Mouse (Mus musculus): ENCODE data around the gene Alg9. TPM values are rescaled to one million over a fixed set of nuclear protein-coding genes. Genes with fewer than 3 reads are reported as not detected.
"Not testable (repeated sequence)": the region's sequence is repeated elsewhere in the genome, so short reads cannot be mapped to it uniquely, and the experiment has no call there.

The Alg9 gene
- polyA plus RNA-seq, 1 experiment: 17.6 TPM

GRCm38 (mm10) chr9:50823779-50824453 is 49.1 kb downstream of the Alg9 start:
- Histone ChIP-seq H3K27ac (ENCODE audit: insufficient read depth, low read depth, low read length) (no peak overlapping the region), H3K4me3 (ENCODE audit: low read depth, low read length) (no peak overlapping the region), H3K27me3 (ENCODE audit: control insufficient read depth, insufficient read depth, low read length) (no peaks in the 10 kb centered on the region), H3K4me1 (ENCODE audit: control insufficient read depth, insufficient read depth, insufficient read length, low read length) (no peaks in the 10 kb centered on the region), H3K36me3 (ENCODE audit: control insufficient read depth, insufficient read depth, low read length) (peaks cover 23% of the 10 kb centered on the region)
- WGBS: 86% methylated on average over 11 of the region's 11 CpGs
- TF ChIP-seq POLR2A (IDR thresholded peaks at IDR 0.05; ENCODE audit: low read depth, low read length) (no peak), CTCF (IDR thresholded peaks at IDR 0.05; ENCODE audit: extremely low read depth, insufficient read length, insufficient replicate concordance, low read depth, low read length) (no peak)

- no peaks in the 10 kb centered on the region for H3K27me3 ChIP-seq (ENCODE audit: control insufficient read depth, insufficient read depth, low read length)
These were observed 56.7 kb downstream of the Alg9 start for GRCm38 (mm10) chr9:50831514-50831913.

GRCm38 (mm10) chr9:50832162-50832561 is 57.3 kb downstream of the Alg9 start:
- Histone ChIP-seq H3K27me3 (ENCODE audit: control insufficient read depth, insufficient read depth, low read length) (no peaks in the 10 kb centered on the region), H3K4me1 (ENCODE audit: control insufficient read depth, insufficient read depth, insufficient read length, low read length) (no peaks in the 10 kb centered on the region), H3K4me3 (ENCODE audit: low read depth, low read length) (no peak overlapping the region), H3K36me3 (ENCODE audit: control insufficient read depth, insufficient read depth, low read length) (peaks cover 7% of the 10 kb centered on the region; the same call in 1 of the 2 replicates), H3K27ac (ENCODE audit: insufficient read depth, low read depth, low read length) (no peak overlapping the region)
- TF ChIP-seq POLR2A (IDR thresholded peaks at IDR 0.05; ENCODE audit: low read depth, low read length) (no peak), CTCF (IDR thresholded peaks at IDR 0.05; ENCODE audit: extremely low read depth, insufficient read length, insufficient replicate concordance, low read depth, low read length) (no peak)
- whole genome bisulfite sequencing: 99% methylated on average over 4 of the region's 4 CpGs

More at GRCm38 (mm10) chr9:50831514-50831913, 56.7 kb downstream of the Alg9 start:
- no peak overlapping the region for H3K4me3 ChIP-seq (ENCODE audit: low read depth, low read length)
- no peak overlapping the region for H3K27ac ChIP-seq (ENCODE audit: insufficient read depth, low read depth, low read length)
- 93% methylated on average over 5 of the region's 5 CpGs for WGBS
- peaks cover 8% of the 10 kb centered on the region; the same call in 1 of the 2 replicates for H3K36me3 ChIP-seq (ENCODE audit: control insufficient read depth, insufficient read depth, low read length)
- TF ChIP-seq POLR2A (IDR thresholded peaks at IDR 0.05; ENCODE audit: low read depth, low read length): no peak
- no peak for TF ChIP-seq CTCF (IDR thresholded peaks at IDR 0.05; ENCODE audit: extremely low read depth, insufficient read length, insufficient replicate concordance, low read depth, low read length)
- no peaks in the 10 kb centered on the region for H3K4me1 ChIP-seq (ENCODE audit: control insufficient read depth, insufficient read depth, insufficient read length, low read length)

- H3K4me1 ChIP-seq (ENCODE audit: control insufficient read depth, insufficient read depth, insufficient read length, low read length); H3K36me3 ChIP-seq (ENCODE audit: control insufficient read depth, insufficient read depth, low read length); H3K4me3 ChIP-seq (ENCODE audit: low read depth, low read length); H3K27me3 ChIP-seq (ENCODE audit: control insufficient read depth, insufficient read depth, low read length); H3K27ac ChIP-seq (ENCODE audit: insufficient read depth, low read depth, low read length): not testable (repeated sequence)
- 90% methylated on average over 2 of the region's 2 CpGs for WGBS
These were observed 57.8 kb downstream of the Alg9 start for GRCm38 (mm10) chr9:50832582-50832981.

- Histone ChIP-seq H3K27ac (ENCODE audit: insufficient read depth, low read depth, low read length) (no peak overlapping the region), H3K27me3 (ENCODE audit: control insufficient read depth, insufficient read depth, low read length) (no peaks in the 10 kb centered on the region), H3K36me3 (ENCODE audit: control insufficient read depth, insufficient read depth, low read length) (peaks cover 5% of the 10 kb centered on the region; the same call in 1 of the 2 replicates), H3K4me1 (ENCODE audit: control insufficient read depth, insufficient read depth, insufficient read length, low read length) (no peaks in the 10 kb centered on the region), H3K4me3 (ENCODE audit: low read depth, low read length) (no peak overlapping the region)
- 79% methylated on average over 8 of the region's 8 CpGs for WGBS
- no peak for TF ChIP-seq CTCF (IDR thresholded peaks at IDR 0.05; ENCODE audit: extremely low read depth, insufficient read length, insufficient replicate concordance, low read depth, low read length)
- TF ChIP-seq POLR2A (IDR thresholded peaks at IDR 0.05; ENCODE audit: low read depth, low read length): no peak
These were observed 59.0 kb downstream of the Alg9 start for GRCm38 (mm10) chr9:50833786-50834185.

GRCm38 (mm10) chr9:50835068-50835705 is 60.4 kb downstream of the Alg9 start:
- H3K36me3 ChIP-seq (ENCODE audit: control insufficient read depth, insufficient read depth, low read length): peaks cover 4% of the 10 kb centered on the region; the same call in 1 of the 2 replicates
- no peaks in the 10 kb centered on the region for H3K4me1 ChIP-seq (ENCODE audit: control insufficient read depth, insufficient read depth, insufficient read length, low read length)
- H3K27ac ChIP-seq (ENCODE audit: insufficient read depth, low read depth, low read length): no peak overlapping the region
- no peak for TF ChIP-seq POLR2A (IDR thresholded peaks at IDR 0.05; ENCODE audit: low read depth, low read length)
- no peak for TF ChIP-seq CTCF (IDR thresholded peaks at IDR 0.05; ENCODE audit: extremely low read depth, insufficient read length, insufficient replicate concordance, low read depth, low read length)
- H3K4me3 ChIP-seq (ENCODE audit: low read depth, low read length): no peak overlapping the region
- H3K27me3 ChIP-seq (ENCODE audit: control insufficient read depth, insufficient read depth, low read length): no peaks in the 10 kb centered on the region
- 84% methylated on average over 10 of the region's 10 CpGs for WGBS

GRCm38 (mm10) chr9:50836097-50836496 is 61.3 kb downstream of the Alg9 start:
- H3K4me1 ChIP-seq (ENCODE audit: control insufficient read depth, insufficient read depth, insufficient read length, low read length): no peaks in the 10 kb centered on the region
- 89% methylated on average over 4 of the region's 4 CpGs for WGBS
- no peaks in the 10 kb centered on the region for H3K27me3 ChIP-seq (ENCODE audit: control insufficient read depth, insufficient read depth, low read length)
- peaks cover 4% of the 10 kb centered on the region; the same call in 1 of the 2 replicates for H3K36me3 ChIP-seq (ENCODE audit: control insufficient read depth, insufficient read depth, low read length)
- no peak overlapping the region for H3K4me3 ChIP-seq (ENCODE audit: low read depth, low read length)
- H3K27ac ChIP-seq (ENCODE audit: insufficient read depth, low read depth, low read length): no peak overlapping the region
- TF ChIP-seq POLR2A (IDR thresholded peaks at IDR 0.05; ENCODE audit: low read depth, low read length): no peak
- TF ChIP-seq CTCF (IDR thresholded peaks at IDR 0.05; ENCODE audit: extremely low read depth, insufficient read length, insufficient replicate concordance, low read depth, low read length): no peak
